Mouse (Mus musculus) spleen, embryonic (tissue): ENCODE results near the gene Vax2.

Experiments used
- CTCF ChIA-PET: fragments of 350-600 bp; sonication (Branson Sonifier 250); formaldehyde crosslinking; loops from one replicate; lab custom pipeline; 2022; lab: Charles Lee

The Vax2 gene

DNA sequence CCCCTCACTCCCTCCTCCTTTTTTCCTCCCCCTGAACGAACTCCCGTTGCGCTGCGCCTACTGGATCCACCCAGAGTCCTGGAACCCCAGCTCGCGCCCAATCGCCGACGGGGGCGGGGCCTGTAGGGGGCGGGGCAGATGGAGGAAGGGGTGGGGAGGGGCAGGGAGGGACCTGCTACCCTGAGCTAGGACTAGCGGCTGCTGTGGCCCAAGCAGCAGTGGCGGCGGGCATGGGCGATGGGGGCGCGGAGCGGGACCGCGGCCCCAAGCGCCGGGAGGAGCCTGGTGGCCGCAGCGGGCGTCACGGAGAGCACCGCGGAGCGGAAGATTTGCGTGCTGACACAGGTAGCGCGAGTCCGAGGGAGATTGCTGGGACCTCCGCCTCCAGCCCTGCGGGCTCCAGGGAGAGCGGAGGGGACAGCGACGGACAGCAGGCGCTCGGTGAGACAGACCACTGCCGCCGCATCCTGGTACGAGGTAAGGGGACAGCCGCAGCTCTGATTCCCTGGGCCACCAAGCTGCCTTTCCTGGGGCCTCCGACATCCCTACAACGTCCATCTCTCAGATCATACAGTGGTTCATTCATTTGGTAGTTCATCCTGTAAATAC lies at the start of gene Vax2:
Vax2 (plus strand) TSS at position 198 of the 609 bp plus-strand sequence.
- CTCF ChIA-PET: interaction anchor here (0.6 kb wide), 1 partner anchor 14 kb away, joined by 4 read pairs; no protein-coding TSS in a partner anchor

DNA sequence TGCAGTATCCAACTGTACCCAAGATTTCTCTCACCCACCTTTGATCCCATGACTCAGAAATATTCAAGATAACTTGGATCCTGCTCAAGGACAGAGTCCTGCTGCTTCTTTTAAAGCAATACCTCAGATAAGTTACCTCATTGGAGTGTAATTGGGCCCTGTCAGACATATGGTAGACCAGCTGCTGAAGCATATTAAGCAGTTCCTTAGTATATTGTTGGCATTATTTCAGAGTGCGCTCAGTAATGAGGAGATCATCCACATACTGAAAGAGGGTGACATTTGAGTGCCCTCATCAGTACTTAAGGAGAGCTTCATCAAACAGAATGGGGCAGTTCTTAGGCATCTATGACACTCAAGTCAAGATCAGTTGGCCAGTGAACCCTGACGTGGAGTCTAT lies 46.1 kb upstream of the Vax2 start:
- CTCF ChIA-PET: no interaction called here

DNA sequence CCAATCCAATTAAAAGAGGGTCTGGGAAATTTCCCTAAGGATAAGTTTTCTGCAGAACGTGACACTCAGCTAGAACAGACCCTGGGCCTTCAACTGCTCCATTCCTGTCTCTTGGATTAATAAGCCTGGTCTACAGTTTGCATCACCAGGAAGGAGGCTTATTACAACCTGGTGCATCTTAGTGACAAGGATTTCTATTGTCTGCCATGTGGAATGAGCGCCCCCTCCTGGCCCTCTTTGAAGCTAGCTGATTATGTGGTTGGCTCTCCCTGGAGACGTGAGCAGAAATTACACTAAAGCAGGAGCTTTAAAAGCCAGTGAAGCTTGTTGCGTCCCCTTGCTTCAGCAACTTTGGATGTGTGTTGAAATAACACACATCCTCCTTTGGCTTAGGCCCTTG lies 37.7 kb upstream of the Vax2 start:
- CTCF ChIA-PET: interaction anchor here (0.6 to 0.7 kb wide), 2 partner anchors 10 to 252 kb away, joined by 4 read pairs; no protein-coding TSS in a partner anchor

DNA sequence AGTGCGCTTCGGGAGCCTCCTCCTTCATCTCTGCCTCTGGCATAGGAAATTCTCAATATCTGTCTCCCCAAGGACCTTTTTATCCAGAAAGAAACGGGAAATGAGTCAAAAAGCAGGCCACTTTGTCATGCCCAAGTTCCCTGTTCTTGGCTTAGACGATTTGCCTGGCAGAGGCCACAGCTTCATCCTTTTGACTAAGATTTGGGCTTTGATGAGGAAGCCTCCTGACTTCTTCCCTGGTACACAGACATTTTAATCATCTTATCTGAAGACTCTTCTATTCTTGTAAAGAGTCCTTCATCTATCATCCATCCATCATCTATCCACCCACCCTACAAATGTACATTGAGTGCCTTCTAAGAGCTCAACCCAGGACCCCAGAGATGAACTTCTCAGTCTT lies 33.3 kb upstream of the Vax2 start, which contains the start of gene Cd207:
Cd207 (minus strand) TSS at position 101 of the 400 bp plus-strand sequence.
- CTCF ChIA-PET: no interaction called here

DNA sequence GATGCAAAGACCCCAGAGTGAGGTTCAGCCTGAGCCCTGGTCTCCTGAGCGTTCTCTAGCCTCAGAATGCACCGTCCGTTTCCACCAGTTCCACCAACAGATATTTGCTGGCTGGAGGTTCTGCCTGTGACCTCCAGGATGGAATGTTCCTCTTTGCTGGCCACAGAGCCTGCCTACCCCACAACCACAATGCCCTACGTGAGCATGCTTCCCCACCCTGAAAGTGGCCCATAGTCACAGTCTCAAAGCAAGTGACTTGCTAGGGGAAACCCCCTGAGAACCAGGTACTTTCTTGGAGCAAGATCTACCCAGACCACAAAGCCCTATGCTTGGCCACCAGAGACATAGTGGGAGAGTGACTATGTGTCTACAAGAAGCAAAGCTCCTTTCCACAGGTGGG lies 21.7 kb upstream of the Vax2 start:
- CTCF ChIA-PET: no interaction called here

DNA sequence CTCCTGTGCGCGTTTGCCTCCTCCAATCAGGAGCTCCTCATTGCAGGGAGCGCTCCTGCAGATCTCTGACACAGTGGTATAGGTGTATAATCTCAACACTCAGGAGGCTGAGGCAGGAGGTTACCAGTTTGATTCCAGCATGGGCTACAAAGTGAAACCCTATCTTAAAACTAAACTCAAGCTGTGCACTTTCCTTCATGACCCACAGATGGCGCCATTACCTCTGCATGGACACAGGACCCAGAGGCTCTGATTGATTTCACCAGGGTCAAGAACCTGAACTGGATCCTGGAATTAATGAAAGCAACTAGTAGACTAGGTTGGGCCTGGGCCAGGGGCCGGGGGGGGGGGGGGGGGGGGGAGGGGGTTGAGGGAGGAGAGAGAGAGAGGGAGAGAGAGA lies 20.8 kb upstream of the Vax2 start:
- CTCF ChIA-PET: no interaction called here

DNA sequence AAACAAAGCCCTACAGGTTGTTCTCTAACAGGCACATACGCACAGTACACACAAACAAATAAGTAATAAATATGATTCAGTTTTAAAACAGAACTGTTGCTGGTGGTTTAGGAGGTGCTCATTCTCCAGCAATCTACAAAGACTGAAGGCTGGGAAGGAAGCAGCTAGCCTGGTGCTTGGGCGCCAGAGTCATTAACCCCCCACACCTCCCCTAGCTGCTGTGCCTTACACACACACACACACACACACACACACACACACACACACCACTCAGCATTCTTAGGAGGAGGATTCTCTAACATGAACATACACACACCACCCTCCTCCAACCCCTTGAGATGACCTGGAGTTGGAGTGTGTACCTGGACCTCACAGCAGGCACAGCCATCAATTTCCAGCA lies 20.1 kb upstream of the Vax2 start:
- CTCF ChIA-PET: no interaction called here

DNA sequence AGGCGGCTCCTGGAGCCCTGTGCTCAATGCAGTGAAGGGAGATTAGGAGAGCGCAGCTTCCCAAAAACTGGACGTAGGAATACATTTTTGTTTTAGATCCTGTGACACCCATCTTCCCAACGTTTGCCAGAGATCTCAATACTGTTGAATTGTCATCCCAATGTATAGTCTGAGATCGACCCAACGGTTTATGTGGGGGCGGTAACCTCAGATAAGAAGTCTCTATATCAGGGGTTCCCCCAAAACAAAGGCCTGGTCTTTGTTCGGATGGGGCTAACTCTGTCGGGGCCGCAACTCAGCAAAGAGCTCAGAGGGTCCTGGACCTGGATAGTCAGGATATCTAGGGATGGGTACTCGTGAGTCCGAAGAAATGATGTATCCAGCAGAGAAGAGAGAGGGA lies 18.1 kb upstream of the Vax2 start:
- CTCF ChIA-PET: interaction anchor here (0.7 kb wide), 1 partner anchor 131 kb away, joined by 5 read pairs; no protein-coding TSS in a partner anchor

DNA sequence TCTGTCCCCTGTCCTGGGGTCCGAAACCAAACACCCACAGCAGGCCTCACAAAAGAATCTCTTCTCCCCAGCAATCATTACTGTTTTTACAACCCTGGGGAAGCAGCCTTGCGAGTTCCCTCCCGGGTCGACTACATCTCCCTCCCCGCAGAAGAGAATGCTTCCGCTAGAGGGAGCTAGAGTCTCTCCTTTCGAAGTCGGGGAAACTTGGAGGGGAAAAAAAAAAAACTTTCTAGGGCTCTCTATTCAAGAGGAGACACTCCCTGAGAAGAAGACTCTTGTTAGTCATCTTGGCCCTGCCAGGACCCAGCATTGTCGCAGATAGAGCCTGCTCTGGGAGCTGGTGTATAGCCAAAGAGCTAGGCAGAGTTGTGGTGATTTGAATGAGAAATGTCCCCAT lies 17.2 kb upstream of the Vax2 start:
- CTCF ChIA-PET: interaction anchor here (0.6 to 0.8 kb wide), 2 partner anchors 36 to 111 kb away, joined by 4 to 6 read pairs; no protein-coding TSS in a partner anchor

DNA sequence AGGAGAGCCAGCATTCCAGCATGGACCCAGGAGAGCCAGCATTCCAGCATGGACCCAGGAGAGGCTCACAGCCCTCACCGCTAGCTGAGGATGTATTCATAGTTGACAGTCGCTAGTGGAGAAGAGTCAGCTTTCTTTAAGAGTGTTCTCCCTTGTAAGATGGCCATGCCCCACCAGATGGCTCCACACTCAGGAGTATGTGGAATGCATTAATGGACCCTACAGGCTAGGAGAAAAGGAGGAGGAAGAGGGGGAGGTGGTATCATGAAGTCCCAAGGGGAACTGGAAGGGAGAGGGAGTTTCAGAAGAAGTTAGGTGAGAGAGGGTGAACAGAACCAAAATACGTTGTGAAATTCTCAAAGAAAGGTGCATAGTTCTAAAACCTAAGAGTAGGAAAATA lies 15.3 kb upstream of the Vax2 start:
- CTCF ChIA-PET: no interaction called here

DNA sequence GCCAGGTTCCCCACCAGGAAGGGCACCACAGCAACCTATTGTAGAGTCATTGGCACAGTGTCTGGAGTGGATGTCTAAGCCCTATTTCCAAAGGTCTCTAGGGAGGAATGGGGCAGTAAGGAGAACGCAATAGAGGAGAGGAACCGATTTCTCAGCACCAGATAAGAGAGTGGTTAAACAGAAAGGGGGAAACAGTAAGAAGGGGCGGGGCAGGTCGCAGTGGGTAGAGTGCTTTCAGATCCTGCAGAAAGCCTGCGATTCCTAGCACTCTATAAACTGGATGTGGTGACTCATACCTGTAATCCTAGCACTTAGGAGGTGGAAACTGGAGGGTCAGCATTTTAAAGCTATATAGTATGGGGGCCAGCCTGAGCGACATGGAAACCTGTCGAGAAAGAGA lies 14.4 kb upstream of the Vax2 start:
- CTCF ChIA-PET: interaction anchor here (0.5 kb wide), 1 partner anchor 253 kb away, joined by 10 read pairs; no protein-coding TSS in a partner anchor

DNA sequence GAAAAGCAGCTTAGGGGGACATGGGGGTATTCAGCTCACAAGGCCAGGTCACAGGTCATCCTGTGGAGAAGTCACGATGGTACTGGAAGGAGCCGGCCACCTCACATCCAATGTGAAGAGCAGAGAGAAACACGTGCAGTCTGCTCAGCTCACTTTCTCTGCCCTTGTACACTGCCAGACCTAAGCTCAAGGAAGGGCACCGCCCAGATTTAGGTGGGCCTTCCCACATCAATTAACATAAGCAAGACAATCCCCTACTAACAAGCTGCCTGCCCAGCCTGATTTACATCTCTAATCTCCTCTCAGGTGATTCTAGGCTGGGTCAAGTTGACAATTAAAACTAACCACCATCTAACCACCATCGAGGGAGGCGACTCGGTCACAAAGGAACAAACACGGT lies 13.1 kb upstream of the Vax2 start:
- CTCF ChIA-PET: interaction anchor here (0.7 kb wide), 1 partner anchor 21 kb away, joined by 15 read pairs; no protein-coding TSS in a partner anchor

DNA sequence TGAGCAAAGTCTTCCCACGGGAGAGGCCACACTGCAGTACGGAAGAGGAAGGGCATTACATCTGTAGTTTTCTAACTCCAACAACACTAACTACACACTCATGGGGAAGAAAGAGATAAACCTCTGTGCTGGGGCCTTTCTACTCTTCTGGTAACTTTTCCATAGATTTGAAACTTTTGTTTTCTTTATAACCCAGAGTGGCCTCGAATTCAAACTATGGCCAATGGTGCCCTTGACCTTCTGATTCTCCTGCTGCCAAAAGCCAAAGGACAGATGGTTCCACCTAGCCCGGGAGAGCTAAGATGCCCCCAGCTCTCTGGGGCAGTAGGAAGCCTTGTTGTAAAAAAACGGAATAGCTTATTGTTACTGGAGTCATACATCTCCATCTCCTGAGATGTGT lies 11.1 kb upstream of the Vax2 start:
- CTCF ChIA-PET: no interaction called here

DNA sequence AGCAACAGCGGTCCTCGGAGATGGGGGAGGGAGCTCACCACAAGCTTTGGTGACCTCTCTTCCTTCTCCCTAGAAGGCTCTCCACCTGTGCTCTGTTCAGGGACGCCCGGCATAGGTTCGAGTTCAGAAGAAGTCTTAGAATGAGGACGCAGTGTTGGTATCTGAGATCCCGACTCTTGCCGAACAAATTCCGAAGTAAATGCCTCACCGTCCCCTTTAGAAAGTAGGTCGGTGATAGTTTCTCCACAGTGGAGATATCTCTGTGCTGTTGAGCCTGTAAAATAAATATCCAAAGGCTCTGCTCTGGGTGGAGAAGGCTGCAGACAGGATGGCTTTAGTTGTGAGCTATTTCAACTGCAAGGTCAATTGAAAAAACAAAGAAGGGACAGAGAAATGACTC lies 10.1 kb upstream of the Vax2 start:
- CTCF ChIA-PET: interaction anchor here (2.0 kb wide), 1 partner anchor 18 kb away, joined by 11 read pairs; no protein-coding TSS in a partner anchor

DNA sequence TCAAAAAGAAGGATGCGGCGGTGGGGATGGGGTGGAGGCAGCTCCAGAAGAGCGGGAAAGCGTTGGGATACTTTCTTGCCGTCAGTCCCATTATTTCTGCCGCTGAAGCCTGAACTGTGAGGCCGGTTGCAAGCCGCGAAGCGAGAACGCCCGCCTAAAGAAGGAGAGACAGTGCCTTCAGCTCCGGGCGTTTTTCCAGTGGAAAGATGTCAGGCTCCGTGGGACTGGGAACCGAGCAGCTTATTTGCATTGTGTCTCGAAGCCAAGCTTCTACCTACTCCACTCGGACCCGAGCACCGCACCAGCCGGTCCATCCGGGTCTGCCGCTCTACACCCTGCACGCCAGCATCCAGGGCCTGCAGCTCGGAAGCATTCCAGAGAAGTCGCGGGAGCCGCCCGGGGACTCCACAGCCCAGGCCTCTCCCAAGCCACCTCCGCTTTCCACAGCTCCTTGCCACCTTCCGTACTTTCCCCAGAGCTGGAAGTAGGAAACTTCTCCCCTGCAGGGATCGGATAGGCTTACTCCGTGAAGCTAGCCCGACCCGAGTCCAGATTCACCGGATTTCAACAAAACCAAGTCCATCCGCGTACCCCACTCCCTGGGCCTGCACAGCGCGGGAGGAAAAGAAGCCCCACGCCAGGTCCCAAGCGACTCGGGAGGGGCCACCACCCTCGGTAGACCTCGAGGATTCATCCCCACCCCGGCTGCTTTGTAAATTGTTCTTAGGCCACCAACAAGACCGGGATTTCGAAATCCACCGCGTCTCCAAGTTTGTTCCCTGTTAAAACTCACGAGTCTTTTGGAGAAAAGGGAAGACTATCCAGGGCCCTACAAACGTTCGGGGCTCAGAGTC lies 8.7 kb upstream of the Vax2 start:
- CTCF ChIA-PET: interaction anchor here (2.0 kb wide), 1 partner anchor 17 kb away, joined by 11 read pairs; no protein-coding TSS in a partner anchor

DNA sequence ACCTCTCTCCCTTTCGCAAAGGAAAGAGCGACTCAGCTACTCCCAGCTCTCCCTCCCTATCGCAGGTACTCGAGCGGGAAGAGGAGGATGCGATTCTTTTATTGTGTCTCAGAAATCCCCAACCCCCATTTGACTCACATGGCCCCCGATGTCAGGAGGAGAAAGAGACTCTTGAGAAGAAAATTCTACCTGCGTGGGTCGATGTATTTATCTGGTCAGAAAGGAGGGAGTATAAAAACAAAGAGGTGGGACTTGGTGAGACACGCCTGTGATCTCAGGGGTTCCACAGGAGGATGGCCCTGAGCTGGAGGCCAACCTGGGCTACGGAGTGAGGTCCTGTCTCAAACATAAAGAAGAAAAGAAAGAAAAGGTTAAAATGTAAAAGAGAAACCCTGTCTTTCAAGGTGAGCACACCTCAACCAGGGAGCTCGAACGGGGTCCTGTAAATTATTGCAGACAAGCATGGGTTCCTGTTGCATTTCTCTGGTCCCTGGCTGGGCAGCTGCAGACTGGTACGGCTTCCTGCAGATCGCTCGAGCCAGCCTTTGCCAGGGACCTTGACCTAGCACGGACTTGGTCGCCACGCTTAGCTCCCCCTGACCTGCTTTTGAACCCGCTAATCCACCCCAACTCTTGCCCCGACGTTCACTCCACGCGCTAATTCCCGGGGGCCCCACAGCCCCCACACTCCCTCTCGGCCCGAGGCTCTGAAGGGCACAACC lies 7.9 kb upstream of the Vax2 start:
- CTCF ChIA-PET: interaction anchor here (2.0 kb wide), 1 partner anchor 16 kb away, joined by 11 read pairs; no protein-coding TSS in a partner anchor

DNA sequence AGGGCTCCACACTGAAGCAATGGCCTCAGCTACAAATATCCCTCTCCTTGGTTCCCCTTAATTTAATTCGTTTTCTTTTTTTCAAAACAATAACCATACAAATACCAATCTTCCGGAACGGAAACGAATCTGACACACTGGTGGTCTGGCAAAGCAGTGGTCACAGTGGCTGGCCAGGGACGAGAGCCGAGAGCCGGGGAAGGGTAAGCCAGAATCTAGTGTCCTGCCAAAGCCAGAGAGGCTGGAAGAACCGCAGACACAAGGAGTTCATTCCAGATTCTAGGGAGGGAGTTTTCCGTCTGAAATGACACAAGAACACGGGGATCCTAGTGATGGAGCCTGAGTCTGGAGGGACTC lies 7.4 kb upstream of the Vax2 start:
- CTCF ChIA-PET: no interaction called here

DNA sequence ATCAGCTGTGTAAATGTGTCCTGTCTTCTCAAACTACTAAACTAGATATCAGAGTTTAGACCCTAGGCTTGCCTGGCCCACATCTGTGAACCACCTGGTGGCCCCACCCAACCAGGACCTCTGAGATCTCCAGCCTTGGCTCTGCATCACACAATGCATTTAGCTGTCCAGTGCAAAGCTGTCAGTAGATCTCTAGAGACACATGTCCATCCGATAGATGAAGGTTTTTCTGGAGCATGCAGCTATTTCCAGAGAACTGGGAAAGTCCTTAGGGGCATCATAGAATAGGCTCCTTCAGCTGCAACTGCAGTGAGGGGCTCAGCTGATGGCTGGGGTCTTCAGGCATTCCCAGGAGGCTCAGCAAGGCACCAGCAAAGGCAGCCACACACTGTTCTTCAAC lies 6.8 kb upstream of the Vax2 start:
- CTCF ChIA-PET: no interaction called here

DNA sequence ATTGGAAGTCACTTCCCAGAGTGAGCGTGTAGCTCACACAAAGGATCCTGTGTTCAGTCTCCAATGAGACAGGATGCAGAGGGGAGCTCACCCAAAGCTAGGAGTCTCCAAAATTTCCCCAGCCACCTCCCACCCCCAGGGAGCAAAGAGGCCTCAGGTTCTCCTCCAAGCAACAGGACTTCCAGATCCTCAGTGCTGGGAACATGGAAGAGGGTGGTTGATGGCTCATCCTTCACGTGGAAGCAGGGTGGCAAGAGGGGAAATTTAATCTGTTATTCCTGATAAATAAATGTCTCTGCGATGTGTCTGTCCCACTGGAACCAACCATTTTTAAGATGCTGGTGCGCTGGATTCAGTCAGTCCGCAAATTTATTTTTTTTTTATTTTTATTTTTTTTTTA lies 6.4 kb upstream of the Vax2 start:
- CTCF ChIA-PET: no interaction called here

DNA sequence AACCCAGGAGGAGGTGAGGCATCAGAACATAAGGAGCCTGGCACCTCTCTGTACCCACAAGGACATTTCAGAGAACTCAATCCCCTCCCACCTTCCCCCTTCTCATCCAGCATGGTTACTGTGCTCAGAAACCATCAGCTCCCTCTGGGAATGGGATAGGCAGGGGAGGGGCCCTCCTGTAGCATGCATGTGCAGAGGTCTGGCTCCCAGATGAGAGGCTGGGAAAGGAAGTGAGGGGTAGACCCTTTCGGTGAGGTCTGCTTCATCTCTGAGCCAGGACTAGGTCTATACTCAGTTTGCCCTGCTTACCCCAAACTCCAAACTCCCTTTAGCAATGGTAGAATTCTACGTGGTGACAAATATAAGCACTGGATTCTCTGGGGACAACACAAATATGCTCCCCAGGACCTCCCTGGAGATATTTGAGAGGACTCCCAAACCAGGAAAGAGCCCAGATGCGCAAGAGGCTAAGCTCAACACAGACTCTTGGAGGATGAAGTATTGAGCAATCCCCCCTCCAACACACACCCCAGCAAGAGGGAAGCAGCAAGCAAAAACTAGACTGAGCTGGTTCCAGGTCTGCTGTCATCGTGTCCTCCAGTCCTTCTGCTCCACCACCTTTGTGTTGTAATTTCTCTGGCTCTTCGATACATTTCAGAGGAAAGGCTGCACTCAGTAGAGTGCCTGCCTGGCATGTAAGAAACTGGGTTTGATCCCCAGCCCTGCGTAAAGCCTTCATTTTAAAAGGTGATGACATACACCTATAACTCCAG lies 3.1 kb upstream of the Vax2 start:
- CTCF ChIA-PET: no interaction called here
